Mouse (Mus musculus) kidney, adult 8-10 months (tissue): ENCODE data around the gene Mvb12a.

Experiments used
- DNase-seq, 2 experiments: peaks; one replicate each; pipeline ENCODE4 v3.0.0; 2022

Gene Mvb12a

GRCm38 (mm10) chr8:71527162-71527870, 15.4 kb upstream of the Mvb12a start:
- DNase-seq: no peak

GRCm38 (mm10) chr8:71528362-71529073, 14.2 kb upstream of the Mvb12a start:
- peak in 1 of 2 experiments; percentile 47 for DNase-seq

GRCm38 (mm10) chr8:71530735-71531467, 11.8 kb upstream of the Mvb12a start:
- DNase-seq: peak in 1 of 2 experiments; percentile 47

- no peak for DNase-seq
These were observed 8.4 kb upstream of the Mvb12a start for GRCm38 (mm10) chr8:71534263-71534810.

GRCm38 (mm10) chr8:71535663-71536062, 7.1 kb upstream of the Mvb12a start:
- DNase-seq: no peak

GRCm38 (mm10) chr8:71537028-71537867, 5.5 kb upstream of the Mvb12a start, which contains the start of gene Bst2:
Gene Bst2, minus strand, starts transcription at chr8:71537456.
- peak; percentile 93 to 94 for DNase-seq

- no peak for DNase-seq
These were observed 1.0 kb downstream of the Mvb12a start for GRCm38 (mm10) chr8:71543755-71544154.

- DNase-seq: no peak
These were observed 2.3 kb downstream of the Mvb12a start for GRCm38 (mm10) chr8:71545053-71545452.

- no peak for DNase-seq
These were observed 4.9 kb downstream of the Mvb12a start for GRCm38 (mm10) chr8:71547590-71547989.

GRCm38 (mm10) chr8:71550754-71551153, 8.0 kb downstream of the Mvb12a start:
- no peak for DNase-seq

GRCm38 (mm10) chr8:71552770-71553169, 10.0 kb downstream of the Mvb12a start:
- DNase-seq: no peak

GRCm38 (mm10) chr8:71554001-71554400, 11.3 kb downstream of the Mvb12a start:
- DNase-seq: no peak

- DNase-seq: no peak
These were observed 11.9 kb downstream of the Mvb12a start for GRCm38 (mm10) chr8:71554644-71555043.

- no peak for DNase-seq
These were observed 15.6 kb downstream of the Mvb12a start, which contains the start of gene Tmem221 for GRCm38 (mm10) chr8:71558071-71558957. Gene Tmem221, minus strand, starts transcription at chr8:71558871.

GRCm38 (mm10) chr8:71558958-71559690, 16.4 kb downstream of the Mvb12a start:
- peak; percentile 86 to 87 for DNase-seq

GRCm38 (mm10) chr8:71560071-71560470, 17.3 kb downstream of the Mvb12a start:
- DNase-seq: no peak

GRCm38 (mm10) chr8:71560765-71561164, 18.0 kb downstream of the Mvb12a start:
- DNase-seq: no peak

- DNase-seq: peak in 1 of 2 experiments; percentile 73
These were observed 18.7 kb downstream of the Mvb12a start for GRCm38 (mm10) chr8:71561401-71561800.

GRCm38 (mm10) chr8:71562751-71563150, 20.0 kb downstream of the Mvb12a start:
- peak; percentile 69 to 82 for DNase-seq

- DNase-seq: no peak
These were observed 21.3 kb downstream of the Mvb12a start for GRCm38 (mm10) chr8:71563992-71564391.
